Mouse (Mus musculus) liver, adult 2 months (tissue): Measurements from ENCODE around the gene B3gnt3. TPM values are rescaled to one million over a fixed set of nuclear protein-coding genes. Genes with fewer than 3 reads are reported as not detected.

Experiments
- DNase-seq: peaks from one replicate; pipeline ENCODE4 v3.0.0-alpha.2; 2011; ENCODE audit warnings: low read depth, low spot score; ENCODE audit errors: extremely low read depth
- H3K27ac ChIP-seq: fragments of 200-500 bp; replicated peaks from 2 replicates; pipeline ENCODE4 v1.5.1; 2012; ENCODE audit warnings: low read depth, mild to moderate bottlenecking, control low read depth, inconsistent platforms, low read length; ENCODE audit not compliant: insufficient read depth
- H3K27me3 ChIP-seq: fragments of 200-500 bp; 2 replicates; pipeline ENCODE4 v1.6.1; 2012; ENCODE audit warnings: mild to moderate bottlenecking, moderate library complexity, low read length, inconsistent platforms; ENCODE audit not compliant: control insufficient read depth, insufficient read depth
- H3K36me3 ChIP-seq: fragments of 200-500 bp; 2 replicates; pipeline ENCODE4 v1.6.1; 2012; ENCODE audit warnings: low read length, inconsistent platforms; ENCODE audit not compliant: control insufficient read depth, insufficient read depth
- H3K4me1 ChIP-seq: fragments of 200-500 bp; 2 replicates; pipeline ENCODE4 v1.6.1; 2011; ENCODE audit warnings: low read length; ENCODE audit not compliant: control insufficient read depth, insufficient read depth
- H3K4me3 ChIP-seq: fragments of 200-500 bp; 2 replicates; pipeline ENCODE4 v1.5.1; 2011; ENCODE audit warnings: low read depth, mild to moderate bottlenecking, control low read depth, low read length, moderate library complexity; ENCODE audit not compliant: insufficient read depth
- H3K79me2 ChIP-seq: fragments of 200-500 bp; 2 replicates; pipeline ENCODE4 v1.6.1; 2012; ENCODE audit warnings: inconsistent platforms, mild to moderate bottlenecking, low read length, moderate library complexity; ENCODE audit not compliant: control insufficient read depth, insufficient read depth
- H3K9ac ChIP-seq: fragments of 200-500 bp; 2 replicates; pipeline ENCODE4 v1.6.1; 2012; ENCODE audit warnings: low read depth, mild to moderate bottlenecking, control low read depth, inconsistent platforms, low read length
- CTCF ChIP-seq: fragments of 200-500 bp; IDR thresholded peaks from 2 replicates; pipeline ENCODE4 v1.5.1; 2011; ENCODE audit warnings: low read depth, low read length, control low read depth
- POLR2A ChIP-seq: fragments of 200-500 bp; IDR thresholded peaks from 2 replicates; pipeline ENCODE4 v1.6.1; 2011; ENCODE audit warnings: low read length, control low read depth; ENCODE audit not compliant: insufficient read depth; ENCODE audit errors: extremely low read depth
- WGBS: fragments of 180-500 bp; shearing (Covaris S2); methylation state at CpG from one replicate; pipeline ENCODE4 v1.1.7; 2018; 5-methylcytosine and 5-hydroxymethylcytosine counted together
- polyA plus RNA-seq: library from polyadenylated mRNA; depleted of rRNA; stranded (reverse); fragments of >200 nt; gene quantifications from 2 replicates; pipeline ENCODE4 v1.2.3, GENCODE M21; 2012
- total RNA-seq: library from RNA; depleted of rRNA; stranded (reverse); fragments of >200 nt; gene quantifications from 2 replicates; pipeline ENCODE4 v1.2.3, GENCODE M21; 2014

B3gnt3 gene
- total and polyA plus RNA-seq, 2 experiments, result 0.92 to 2.6 TPM

- H3K9ac ChIP-seq, result no peak overlapping the region
- no peaks in the 10 kb centered on the region for H3K4me1 ChIP-seq
- no peak overlapping the region for H3K27ac ChIP-seq
- peaks cover 14% of the 10 kb centered on the region for H3K27me3 ChIP-seq
- no peak overlapping the region for H3K4me3 ChIP-seq
- DNase-seq, result no peak
- no peaks in the 10 kb centered on the region for H3K36me3 ChIP-seq
- no peaks in the 10 kb centered on the region for H3K79me2 ChIP-seq
- 41% methylated on average over 29 of the region's 29 CpGs for whole genome bisulfite sequencing
- no peak for TF ChIP-seq POLR2A
- TF ChIP-seq CTCF, result no peak
These were observed 16.0 kb downstream of the B3gnt3 start for GRCm38 (mm10) chr8:71685573-71685972.

- no peak for DNase-seq
- Histone ChIP-seq H3K9ac (no peak overlapping the region), H3K27ac (no peak overlapping the region), H3K4me1 (no peaks in the 10 kb centered on the region), H3K79me2 (no peaks in the 10 kb centered on the region), H3K27me3 (peaks cover 9% of the 10 kb centered on the region), H3K36me3 (no peaks in the 10 kb centered on the region), H3K4me3 (no peak overlapping the region)
- WGBS, result 57% methylated on average over 10 of the region's 10 CpGs
- TF ChIP-seq CTCF (no peak), POLR2A (no peak)
These were observed 16.9 kb downstream of the B3gnt3 start for GRCm38 (mm10) chr8:71684701-71685100.

- DNase-seq, result no peak
- 90% methylated on average over 12 of the region's 12 CpGs for WGBS
- H3K27me3 ChIP-seq, result peaks cover 5% of the 10 kb centered on the region; the same call in 1 of the 2 replicates
- peaks cover 3% of the 10 kb centered on the region; the same call in 1 of the 2 replicates for H3K4me1 ChIP-seq
- H3K27ac ChIP-seq, result no peak overlapping the region
- no peak overlapping the region for H3K4me3 ChIP-seq
- H3K36me3 ChIP-seq, result no peaks in the 10 kb centered on the region
- TF ChIP-seq CTCF, result no peak
- no peak for TF ChIP-seq POLR2A
- no peak overlapping the region for H3K9ac ChIP-seq
- no peaks in the 10 kb centered on the region for H3K79me2 ChIP-seq
These were observed 18.8 kb downstream of the B3gnt3 start for GRCm38 (mm10) chr8:71682832-71683231.

GRCm38 (mm10) chr8:71681369-71681915, 20.1 kb downstream of the B3gnt3 start:
- 60% methylated on average over 18 of the region's 18 CpGs for WGBS
- H3K27me3 ChIP-seq, result peaks cover 5% of the 10 kb centered on the region; the same call in 1 of the 2 replicates
- H3K4me3 ChIP-seq, result no peak overlapping the region
- H3K9ac ChIP-seq, result no peak overlapping the region
- peaks cover 3% of the 10 kb centered on the region; the same call in 1 of the 2 replicates for H3K4me1 ChIP-seq
- no peak for DNase-seq
- H3K79me2 ChIP-seq, result no peaks in the 10 kb centered on the region
- no peak overlapping the region for H3K27ac ChIP-seq
- TF ChIP-seq POLR2A, result no peak
- TF ChIP-seq CTCF, result no peak
- H3K36me3 ChIP-seq, result no peaks in the 10 kb centered on the region

- DNase-seq, result no peak
- 80% methylated on average over 21 of the region's 21 CpGs for WGBS
- 0 out of 2 replicates have a peak, but pooled peaks cover under 1% of the 10 kb centered on the region for H3K27me3 ChIP-seq
- no peak overlapping the region for H3K4me3 ChIP-seq
- no peak for TF ChIP-seq CTCF
- TF ChIP-seq POLR2A, result no peak
- no peak overlapping the region for H3K9ac ChIP-seq
- no peaks in the 10 kb centered on the region for H3K36me3 ChIP-seq
- 0 out of 2 replicates have a peak overlapping the region, but pooled peaks have one; percentile 8 for H3K27ac ChIP-seq
- H3K4me1 ChIP-seq, result peaks cover 7% of the 10 kb centered on the region; the same call in 1 of the 2 replicates
- H3K79me2 ChIP-seq, result no peaks in the 10 kb centered on the region
These were observed 21.1 kb downstream of the B3gnt3 start for GRCm38 (mm10) chr8:71680471-71680870.

- Histone ChIP-seq H3K79me2 (no peaks in the 10 kb centered on the region), H3K27ac (no peak overlapping the region), H3K4me3 (no peak overlapping the region; the same call in 1 of the 2 replicates), H3K36me3 (no peaks in the 10 kb centered on the region), H3K9ac (no peak overlapping the region), H3K4me1 (peaks cover 8% of the 10 kb centered on the region; the same call in 1 of the 2 replicates), H3K27me3 (no peaks in the 10 kb centered on the region)
- WGBS, result 28% methylated on average over 46 of the region's 46 CpGs
- DNase-seq, result no peak
- no peak for TF ChIP-seq POLR2A
- no peak for TF ChIP-seq CTCF
These were observed 21.9 kb downstream of the B3gnt3 start for GRCm38 (mm10) chr8:71679550-71680168.
